Mouse (Mus musculus): ENCODE measurements around the gene Fam186b.

Gene Fam186b

GRCm38 (mm10) chr15:99319411-99319871, 23.8 kb upstream of the Fam186b start:
- no peak for DNase-seq (ENCODE audit: low spot score)

DNA sequence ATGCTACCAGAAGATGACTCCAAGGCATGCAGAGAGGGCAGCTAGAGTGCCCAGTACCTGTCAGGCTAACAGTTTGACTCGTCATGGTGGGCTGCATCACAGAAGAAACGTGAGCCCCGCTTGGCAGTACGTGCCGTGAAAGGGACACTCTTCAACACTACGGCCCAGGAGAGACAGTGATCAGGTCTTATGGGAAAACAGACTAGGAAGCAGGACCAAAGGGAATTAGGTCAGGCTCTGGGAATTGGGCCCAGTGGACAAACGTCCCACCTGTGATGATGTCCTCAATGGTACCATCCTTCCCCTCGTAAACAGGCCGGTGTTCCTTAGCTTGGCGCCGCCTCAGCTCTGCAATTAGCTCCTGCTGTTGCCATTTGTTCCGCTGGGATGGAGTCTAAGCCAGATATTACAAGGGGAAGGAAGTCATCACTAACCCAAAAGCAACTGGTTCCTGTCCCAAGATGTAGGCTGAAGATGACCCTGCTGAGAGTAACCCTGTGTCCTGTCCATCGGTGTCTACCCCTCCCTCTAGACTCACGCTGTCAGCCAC, 23.2 kb upstream of the Fam186b start:
- no peak for DNase-seq (ENCODE audit: low spot score)

- DNase-seq (ENCODE audit: low spot score), result no peak
Measured at GRCm38 (mm10) chr15:99318071-99318470, 22.4 kb upstream of the Fam186b start.

DNA sequence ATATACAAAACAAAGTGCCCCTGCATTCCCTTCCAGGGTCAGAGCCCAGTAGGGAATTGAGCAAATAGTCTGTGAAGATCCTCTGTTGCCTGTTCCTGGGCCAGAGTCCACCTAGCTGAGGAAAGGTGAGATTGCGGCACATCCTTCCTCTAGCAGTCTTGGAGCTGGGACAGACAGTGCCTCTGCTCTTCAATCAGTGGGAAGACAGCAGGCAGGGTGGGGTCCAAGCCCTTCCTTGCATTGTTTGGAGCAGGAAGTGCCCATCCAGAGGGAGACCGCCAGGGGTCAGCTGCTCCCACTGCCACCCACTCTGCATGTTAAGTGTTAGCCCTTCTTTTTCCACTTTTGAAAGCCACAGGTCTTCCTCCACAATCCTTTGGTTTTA, 21.6 kb upstream of the Fam186b start:
- DNase-seq (ENCODE audit: low spot score), result peak; percentile 9

GRCm38 (mm10) chr15:99316314-99317266, 20.9 kb upstream of the Fam186b start:
- peak; percentile 85 for DNase-seq (ENCODE audit: low spot score)

- no peak for DNase-seq (ENCODE audit: low spot score)
Measured at GRCm38 (mm10) chr15:99314891-99315290, 19.2 kb upstream of the Fam186b start.

- DNase-seq (ENCODE audit: low spot score), result no peak
Measured at GRCm38 (mm10) chr15:99310617-99311016, 14.9 kb upstream of the Fam186b start.

DNA sequence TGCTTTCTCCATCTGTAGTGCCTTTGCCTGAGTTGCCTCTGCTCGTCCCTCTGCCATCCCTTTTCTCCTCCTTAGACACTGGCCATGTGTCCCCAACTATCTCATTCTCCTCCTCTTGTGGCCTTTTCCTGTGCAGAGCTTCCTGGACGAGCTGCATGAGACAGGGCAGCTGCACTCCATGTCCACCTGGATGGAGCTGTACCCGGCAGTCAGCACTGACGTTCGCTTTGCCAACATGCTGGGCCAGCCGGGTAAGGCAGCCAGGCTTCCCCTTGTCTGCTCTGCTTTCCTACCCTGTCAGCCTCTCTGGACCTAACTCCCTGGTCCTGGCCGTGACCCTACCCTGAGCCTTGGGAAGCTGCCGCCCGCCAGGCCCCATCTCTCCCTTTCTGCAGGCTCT, 13.9 kb upstream of the Fam186b start:
- no peak for DNase-seq (ENCODE audit: low spot score)

GRCm38 (mm10) chr15:99307476-99307875, 11.8 kb upstream of the Fam186b start:
- no peak for DNase-seq (ENCODE audit: low spot score)

DNA sequence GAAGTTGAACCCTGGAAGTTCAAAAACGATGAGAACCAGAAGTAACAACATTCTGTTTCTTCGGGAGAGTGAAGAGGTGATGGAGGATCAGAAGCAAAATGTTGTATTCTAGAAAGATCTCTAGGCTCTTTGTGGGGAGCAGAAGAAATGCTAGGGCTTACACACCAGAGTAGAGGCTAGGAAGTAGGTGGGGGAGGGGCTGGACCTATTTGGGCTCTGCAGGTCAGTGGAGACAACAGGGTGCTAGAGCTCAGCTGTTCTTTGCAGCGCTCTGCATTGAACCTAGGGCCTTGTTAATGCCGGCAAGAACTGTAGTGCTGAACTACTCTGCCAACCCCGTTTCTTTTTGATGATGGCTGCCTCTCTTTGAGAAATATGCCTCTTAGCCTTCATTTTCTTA, 525 bp upstream of the Fam186b start:
- no peak for DNase-seq (ENCODE audit: low spot score)

DNA sequence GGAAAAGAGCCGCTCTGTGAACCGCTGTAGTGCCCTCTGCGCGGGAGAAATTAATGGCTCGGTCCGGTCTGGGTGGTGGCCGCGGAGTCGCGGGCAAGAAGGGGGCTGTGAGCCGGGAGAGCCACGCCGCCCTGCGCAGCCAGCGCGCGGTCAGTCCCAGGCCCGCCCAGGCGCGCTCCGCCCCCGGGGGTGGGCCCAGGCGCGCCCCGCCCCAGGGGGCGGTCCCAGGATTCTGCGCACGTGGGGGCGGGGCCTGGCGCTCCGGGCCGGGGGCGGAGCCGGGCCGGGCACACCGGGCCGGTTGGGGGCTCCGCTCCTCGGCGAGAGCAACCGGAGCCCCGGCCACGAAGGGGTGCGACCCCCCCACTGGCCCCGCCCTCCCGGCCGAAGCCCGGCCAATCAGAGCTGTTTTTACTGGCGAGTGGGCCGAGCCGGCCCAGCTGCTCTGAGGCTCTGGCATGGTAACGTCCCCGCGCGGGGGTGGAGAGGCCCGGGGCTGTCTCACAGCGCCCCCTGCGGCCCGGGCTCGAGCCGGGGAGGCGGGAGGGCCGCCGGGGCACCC, 794 bp downstream of the Fam186b start, which contains the start of gene Prpf40b:
TSS of gene Prpf40b (plus strand) at position 275 of the 562 bp plus-strand sequence.
- DNase-seq (ENCODE audit: low spot score), result peak; percentile 92

DNA sequence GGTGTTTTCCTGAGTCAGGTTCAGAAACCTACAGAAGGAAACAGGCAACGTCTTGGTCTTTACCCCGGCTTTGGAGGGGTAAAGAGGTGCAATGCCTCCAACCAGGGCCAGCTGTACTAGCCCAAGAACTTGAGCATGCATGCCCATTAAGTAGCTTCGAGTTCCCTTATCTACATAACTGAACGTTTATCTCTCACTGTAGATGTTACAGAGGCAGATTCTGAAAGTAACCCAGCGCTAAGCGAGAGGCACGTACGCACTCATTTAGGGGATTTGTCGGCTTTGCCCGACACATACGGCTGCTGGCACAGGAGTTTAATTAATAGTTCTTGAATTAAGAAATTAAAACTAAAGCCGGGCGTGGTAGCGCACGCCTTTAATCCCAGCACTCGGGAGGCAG, 1.4 kb downstream of the Fam186b start:
- DNase-seq (ENCODE audit: low spot score), result peak; percentile 34

- no peak for DNase-seq (ENCODE audit: low spot score)
Measured at GRCm38 (mm10) chr15:99290586-99290985, 5.1 kb downstream of the Fam186b start.

DNA sequence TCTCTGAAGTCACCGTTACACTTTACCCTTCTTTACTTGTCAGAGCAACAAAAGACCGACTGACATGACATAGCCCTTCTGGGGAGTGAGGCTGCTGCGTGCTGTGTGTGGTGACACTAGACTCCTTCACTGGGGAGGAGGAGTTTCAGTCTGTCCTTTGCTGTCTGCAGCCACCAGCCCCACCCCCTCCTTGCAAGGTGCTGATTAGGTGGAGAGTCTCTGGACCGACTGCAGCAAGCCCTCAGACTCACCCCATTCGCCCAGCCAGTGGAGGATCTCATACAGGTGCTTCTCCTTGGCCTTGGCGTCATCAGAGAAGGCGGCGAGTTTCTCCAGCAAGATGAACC, 10.5 kb downstream of the Fam186b start:
- no peak for DNase-seq (ENCODE audit: low spot score)

GRCm38 (mm10) chr15:99284527-99285188, 11.0 kb downstream of the Fam186b start:
- peak; percentile 12 for DNase-seq (ENCODE audit: low spot score)

DNA sequence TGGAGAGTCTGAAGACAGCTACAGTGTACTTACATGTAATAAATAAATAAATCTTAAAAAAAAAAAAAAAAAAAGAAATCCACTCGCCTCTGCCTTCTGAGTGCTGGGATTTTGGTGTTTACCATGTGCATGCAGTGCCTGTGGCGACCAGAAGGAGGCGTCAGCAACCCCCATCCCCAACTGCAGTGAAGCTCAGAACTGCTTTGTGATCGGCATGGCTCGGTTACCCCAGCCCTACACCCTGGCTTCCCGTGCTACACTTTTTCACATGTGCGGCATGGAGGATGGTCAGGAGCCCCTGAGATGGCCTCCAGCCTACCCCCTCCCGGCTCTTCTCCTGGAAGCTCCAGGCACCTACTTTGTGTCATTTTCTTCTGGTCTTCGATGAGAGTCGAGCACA, 12.2 kb downstream of the Fam186b start:
- peak; percentile 11 for DNase-seq (ENCODE audit: low spot score)

DNA sequence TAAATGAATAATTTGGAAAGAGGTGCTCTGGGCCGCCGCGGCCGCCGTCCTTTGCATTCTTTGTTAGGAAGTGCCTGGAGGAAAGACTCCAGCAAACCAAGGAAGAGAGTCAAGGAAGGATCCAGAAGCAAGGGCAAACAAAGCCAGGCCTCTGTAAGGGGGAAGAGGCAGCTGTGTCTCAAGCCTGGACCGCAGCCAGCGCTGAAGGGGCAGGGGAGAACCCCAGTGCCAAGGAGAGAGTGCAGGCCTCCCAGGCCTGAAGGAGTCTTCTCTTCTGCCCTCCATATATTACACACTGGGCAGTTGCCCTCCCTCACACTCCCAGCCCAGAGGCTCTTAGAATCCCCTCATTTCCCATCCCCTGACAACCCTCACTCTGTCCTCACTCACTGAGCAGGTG, 17.4 kb downstream of the Fam186b start:
- no peak for DNase-seq (ENCODE audit: low spot score)

- DNase-seq (ENCODE audit: low spot score), result no peak
Measured at GRCm38 (mm10) chr15:99276095-99276494, 19.6 kb downstream of the Fam186b start.

DNA sequence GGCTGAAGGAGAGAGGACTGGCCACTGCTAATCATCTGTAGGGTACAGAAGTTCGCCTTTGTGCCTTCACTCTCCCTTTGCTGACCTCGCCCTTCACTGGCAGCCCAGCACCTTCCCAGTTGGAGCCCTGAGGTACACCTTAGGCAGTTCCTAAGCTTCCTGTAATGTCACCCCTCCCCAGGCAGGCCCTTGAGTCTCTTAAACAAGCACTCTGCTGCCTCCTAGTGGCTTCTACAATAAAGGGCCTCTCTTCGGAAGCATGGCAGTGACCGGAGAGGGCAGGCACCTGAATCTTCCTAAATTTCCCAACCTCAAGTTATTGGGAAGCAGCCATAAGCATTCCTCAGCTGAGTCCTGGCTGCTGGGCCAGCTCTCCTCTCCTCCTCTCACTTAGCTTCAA, 30.0 kb downstream of the Fam186b start:
- peak; percentile 92 for DNase-seq (ENCODE audit: low spot score)

DNA sequence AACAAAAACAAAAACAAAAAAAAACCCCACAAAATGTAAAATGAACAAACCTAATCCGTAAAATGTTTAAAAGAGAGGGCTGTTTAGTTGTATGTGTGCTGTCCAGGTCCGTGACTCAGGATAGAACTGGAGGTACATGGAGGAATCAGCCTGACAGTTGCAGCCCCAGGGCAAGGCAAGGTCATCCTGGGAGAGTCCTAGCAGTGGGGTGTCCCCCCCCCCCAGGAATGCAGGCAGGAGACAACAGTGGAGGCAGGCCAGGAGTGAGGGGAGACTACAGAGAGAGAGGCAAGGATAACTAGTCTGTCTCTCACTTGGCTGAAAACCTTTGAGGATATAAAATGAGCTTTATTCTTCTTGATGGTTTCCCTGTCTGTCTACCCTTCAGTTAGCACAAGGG, 31.3 kb downstream of the Fam186b start:
- DNase-seq (ENCODE audit: low spot score), result no peak

GRCm38 (mm10) chr15:99262702-99263101, 33.0 kb downstream of the Fam186b start:
- DNase-seq (ENCODE audit: low spot score), result no peak

- DNase-seq (ENCODE audit: low spot score), result peak; percentile 85
Measured at GRCm38 (mm10) chr15:99259730-99260252, 35.9 kb downstream of the Fam186b start.

Data from embryo, embryonic 10.5 days (tissue).